Mouse (Mus musculus): Measurements from ENCODE around the gene Zc3hc1.
A peak's percentile ranks its signal among the peaks of the same experiment; 100 is the strongest.
"Not testable (repeated sequence)": the region's sequence is repeated elsewhere in the genome, so short reads cannot be mapped to it uniquely, and the experiment has no call there.

Gene Zc3hc1

DNA sequence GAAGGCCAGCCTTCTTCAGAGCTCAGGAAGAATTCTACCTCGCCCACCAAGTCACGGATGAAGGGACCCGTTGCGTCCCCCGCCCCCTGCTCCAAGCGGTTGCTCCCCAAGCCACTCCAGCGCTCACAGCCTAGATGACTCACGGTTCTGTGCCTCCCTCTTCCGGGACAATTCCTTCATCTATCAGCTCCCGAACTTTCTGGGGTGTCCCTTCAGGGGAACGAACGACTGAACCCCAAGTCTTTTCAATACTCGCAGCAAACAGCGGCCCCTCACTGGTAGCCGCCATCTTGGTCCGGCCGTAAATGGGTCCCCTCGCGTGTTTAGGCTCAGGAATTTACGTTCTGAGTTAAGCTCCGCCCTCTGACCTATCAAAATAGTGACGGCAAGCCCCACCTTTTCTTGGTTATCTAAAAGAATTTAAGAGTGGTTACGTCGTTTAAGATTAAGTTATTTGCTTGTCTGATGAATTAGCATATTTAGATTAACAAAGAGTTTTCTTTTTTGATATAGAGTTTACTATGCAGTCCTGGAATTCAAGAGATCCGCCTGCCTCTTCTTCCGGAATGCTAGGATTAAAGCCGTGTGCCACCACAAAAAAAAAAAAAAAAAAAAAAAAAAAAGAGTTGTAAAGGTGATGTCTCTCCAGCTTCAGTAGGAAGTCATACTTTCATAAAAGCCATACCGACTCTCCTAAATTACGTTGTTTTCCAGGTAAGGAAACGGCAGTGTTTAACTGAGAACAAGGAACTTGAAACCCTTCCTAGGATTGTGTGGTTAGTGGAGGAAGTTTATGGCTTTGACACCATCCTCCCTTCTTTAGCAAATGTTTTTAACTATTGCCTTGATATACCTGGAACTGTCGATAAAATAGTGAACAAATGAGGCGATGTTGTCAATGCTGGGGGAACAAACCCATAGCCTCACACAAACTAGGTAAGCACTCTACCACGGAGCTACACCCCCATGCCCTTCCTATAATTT, at the start of gene Zc3hc1:
Gene Zc3hc1 (minus strand): TSS at position 315 of the 984 bp plus-strand sequence.
- DNase-seq (ENCODE audit: low spot score in 2 of 2) = peak; percentile 29 to 61

DNA sequence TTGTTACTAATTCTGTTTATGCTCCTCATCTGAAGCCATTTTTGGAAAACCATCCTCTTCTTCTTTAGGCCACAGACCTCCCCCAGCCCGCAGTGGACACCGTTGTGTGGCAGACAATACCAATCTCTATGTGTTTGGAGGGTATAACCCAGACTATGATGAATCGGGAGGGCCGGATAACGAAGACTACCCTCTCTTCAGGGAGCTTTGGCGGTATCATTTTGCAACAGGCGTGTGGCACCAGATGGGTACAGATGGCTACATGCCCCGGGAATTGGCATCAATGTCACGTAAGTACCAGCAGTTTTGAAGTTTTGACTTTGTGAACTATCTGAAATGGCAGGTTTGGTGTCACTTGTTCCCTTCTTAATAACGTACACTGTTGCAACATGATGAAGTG, 48.7 kb upstream of the Zc3hc1 start:
- no peak for DNase-seq (ENCODE audit: low spot score in 2 of 2)

DNA sequence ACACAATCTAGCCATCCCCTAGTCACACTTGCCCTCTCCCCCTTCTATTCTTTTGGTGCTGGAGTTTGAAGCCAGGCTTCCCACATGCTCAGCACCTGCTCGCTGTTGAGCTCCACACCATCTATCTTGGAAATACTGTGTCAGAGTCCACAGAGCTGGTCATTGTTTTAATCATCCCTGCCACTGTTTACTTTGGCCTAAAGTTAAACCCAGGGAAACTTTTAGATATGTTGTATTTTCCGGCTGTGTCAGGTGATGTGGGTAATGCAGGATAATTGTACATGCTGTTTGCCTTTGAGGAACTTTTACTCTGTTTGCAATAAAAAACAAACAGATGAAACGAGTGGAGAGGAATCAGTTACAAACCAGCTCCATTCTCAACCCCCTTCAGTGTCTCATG, 46.2 kb upstream of the Zc3hc1 start:
- no peak for DNase-seq (ENCODE audit: low spot score in 2 of 2)

DNA sequence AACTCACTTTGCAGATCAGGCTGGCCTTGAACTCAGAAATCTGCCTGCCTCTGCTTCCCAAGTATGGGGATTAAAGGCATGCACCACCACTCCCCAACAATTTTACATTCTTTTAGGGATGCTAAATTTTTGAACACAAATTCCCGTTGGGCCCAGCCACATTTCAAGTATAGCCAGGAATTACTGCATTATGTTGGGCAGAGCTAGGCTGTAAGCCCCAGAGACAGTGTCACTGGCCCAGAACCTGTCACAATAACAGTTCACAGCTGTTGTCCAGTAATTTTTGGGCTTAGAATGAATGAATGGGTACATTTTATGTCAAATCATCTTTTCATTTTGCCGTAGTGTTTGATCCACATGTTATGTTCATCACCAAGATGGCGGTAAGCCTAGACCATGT, 45.6 kb upstream of the Zc3hc1 start:
- no peak for DNase-seq (ENCODE audit: low spot score in 2 of 2)

DNA sequence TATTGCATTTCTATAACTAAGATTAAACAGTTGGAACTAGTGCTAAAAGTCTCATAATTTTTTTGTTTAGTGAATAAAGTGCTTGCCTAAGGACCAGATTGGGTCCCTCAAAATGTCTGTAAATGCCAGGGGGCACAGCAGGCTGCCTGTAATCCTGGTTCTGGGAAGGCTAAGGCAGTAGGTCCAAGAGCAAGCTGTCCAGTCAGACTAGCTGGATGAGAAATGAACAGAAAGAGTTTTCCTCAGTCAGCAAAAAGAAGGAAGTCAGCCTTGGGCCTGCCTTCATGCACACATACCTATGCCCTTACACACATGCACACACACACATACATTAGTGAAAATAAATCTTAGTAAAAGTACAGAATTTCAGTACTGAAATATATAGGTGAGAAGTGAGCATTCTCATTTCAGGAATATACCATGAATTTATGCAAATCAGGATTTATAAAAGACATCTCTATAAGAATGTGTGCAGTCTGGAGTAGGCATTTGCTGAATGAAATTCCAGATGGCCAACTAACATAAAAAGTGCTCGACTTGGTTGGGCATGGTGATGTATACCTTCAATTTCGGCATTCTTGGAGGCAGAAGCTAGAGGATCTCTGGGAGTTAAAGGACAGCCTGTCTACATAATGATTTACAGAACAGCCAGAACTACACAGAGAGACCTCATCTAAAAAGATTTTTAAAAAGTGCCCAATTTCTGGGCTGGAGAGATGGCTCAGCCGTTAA, 41.8 kb upstream of the Zc3hc1 start:
- DNase-seq (ENCODE audit: low spot score in 2 of 2) = no peak

DNA sequence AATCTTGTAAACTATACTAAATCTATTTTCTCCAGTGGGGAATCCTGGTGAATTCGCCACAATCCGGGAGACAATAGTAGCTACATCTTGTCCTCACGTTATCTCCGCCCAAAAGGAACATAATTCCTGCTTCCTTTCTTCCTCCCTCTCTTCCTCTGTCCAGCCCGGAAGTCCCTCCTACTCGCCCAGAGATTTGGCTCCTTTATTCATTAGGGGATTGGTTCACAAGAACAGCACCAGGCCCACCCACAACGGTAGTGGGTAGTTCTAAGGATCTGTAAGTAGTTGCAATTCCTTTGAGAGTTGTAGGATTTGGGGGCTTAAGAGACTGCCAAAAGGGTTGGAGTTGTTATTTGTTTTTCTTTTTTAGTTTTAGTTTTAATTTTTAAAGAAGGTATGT, 26.0 kb upstream of the Zc3hc1 start:
- no peak for DNase-seq (ENCODE audit: low spot score in 2 of 2)

DNA sequence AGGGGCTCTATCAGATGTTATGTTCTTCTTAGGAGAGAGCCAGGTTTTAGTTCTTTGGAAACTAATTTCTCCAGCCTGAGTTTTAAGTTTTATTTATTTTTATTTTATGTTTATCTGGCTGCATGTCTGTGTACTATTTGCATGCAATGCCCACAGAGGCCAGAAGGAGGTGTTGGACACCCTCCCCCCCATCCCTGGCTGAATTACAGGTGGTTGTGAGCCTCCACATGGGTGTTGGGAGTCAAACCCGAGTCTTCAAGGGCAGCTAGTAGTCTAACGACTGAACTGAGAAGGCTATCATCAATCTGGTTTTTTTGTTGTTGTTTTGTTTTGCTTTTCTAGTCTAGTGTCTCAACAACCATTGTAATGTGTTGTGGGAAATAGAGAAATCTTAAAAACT, 25.3 kb upstream of the Zc3hc1 start:
- DNase-seq (ENCODE audit: low spot score in 2 of 2) = no peak

DNA sequence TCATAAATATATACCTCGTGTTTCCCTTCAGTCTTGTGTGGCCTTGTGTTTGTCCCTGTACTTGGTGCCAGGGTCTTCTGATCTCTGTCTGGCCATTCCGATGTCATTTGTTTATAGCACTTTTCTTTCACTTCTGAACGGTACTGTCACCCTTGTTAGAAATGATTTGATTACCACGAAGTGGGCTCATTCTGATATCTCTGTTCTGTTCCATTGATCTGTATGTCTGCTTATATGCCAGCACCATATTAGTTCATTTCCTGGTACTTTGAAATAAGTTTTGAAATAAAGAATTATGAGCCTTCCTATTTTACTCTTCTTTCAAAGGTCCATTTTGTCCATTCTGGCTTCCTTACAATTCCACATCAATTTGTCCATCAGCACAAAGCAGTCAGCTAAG, 20.5 kb upstream of the Zc3hc1 start:
- no peak for DNase-seq (ENCODE audit: low spot score in 2 of 2)

DNA sequence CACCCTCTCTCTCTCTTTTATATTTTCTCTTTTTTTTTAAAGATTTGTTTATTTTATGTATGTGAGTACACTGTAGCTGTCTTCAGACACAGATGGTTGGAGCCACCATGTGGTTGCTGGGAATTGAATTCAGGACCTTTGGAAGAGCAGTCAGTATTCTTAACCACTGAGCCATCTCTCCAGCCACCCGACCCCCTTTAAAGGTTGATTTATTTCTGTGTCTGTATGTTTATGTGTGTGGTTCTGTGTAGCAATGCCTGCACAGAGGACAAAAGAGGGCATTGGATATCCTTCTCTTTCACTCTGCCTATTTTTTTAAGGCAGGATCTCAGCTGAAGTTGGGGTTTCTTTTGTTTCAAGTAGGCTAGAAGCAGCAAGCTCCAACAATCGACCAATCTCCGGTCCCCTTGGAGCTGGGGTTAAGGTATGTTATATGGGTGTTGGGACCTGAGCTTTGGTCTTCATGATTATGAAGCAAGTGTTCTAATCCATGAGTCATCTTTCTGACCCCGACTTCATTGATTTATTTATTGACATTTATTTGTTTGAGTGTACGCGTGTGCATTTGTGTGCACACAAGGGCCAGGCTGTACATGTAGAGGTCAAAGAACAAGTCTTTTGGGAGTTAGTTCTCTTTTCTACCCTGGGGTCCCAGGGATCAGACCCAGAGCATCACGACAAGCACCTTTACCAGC, 18.7 kb upstream of the Zc3hc1 start:
- DNase-seq (ENCODE audit: low spot score in 2 of 2) = no peak

DNA sequence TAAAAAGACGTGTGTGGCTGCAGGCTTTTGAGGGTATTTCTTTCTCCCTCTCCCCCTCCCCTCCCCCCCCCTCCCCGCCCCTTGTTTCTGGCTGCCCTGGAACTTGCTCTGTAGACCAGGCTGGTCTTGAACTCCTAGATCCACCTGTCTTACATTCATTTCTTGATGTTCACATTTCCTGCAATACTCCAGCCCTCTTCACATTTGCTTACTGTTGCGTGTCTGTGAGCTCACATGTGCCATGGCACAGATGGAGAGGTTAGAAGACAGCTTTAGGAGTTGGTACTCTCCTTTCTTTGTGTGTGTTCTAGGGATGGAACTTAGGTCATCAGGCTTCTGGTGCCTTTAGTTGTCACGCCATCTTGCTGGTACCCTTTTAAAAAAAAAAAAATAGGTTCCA, 17.4 kb upstream of the Zc3hc1 start:
- no peak for DNase-seq (ENCODE audit: low spot score in 2 of 2)

DNA sequence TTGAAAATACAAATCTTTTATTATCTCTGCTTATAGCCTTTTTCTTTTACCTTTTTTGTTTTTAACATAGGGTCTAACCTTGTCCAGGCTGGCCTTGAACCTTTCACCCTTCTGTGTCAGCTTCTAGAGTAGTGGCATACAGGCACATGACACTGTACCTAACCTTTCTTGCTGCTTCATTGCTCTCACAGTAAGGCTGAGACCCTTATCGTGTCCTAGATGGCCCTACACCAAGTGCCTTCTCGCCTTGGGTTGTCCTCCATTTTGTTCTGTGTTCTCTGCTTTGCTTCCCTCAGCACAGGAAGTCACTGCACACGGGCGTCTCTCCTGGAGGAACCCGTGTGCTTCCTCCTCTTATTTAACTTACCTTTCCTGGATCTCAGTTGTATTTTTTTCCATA, 13.8 kb upstream of the Zc3hc1 start:
- DNase-seq (ENCODE audit: low spot score in 2 of 2) = no peak

DNA sequence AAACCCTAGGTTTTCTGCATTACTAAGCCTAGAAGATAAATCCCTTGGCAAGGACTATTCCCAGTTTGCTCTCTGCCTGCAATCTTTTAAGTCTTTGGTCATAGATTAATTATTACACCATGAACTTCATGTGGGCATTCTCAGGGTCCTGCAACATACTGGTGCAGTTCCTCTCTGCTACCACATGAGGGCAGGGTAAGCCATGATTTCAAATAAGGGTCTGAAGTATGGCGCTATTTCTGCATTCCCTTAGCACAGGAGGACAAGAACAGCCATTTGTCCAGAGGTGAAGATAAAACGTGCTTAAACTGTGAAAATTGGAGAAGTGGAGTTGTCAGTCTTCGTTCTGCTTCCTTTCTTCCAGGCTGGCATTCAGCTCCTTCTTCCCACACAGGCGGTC, 12.6 kb upstream of the Zc3hc1 start:
- DNase-seq (ENCODE audit: low spot score in 2 of 2) = peak; percentile 43 to 62

DNA sequence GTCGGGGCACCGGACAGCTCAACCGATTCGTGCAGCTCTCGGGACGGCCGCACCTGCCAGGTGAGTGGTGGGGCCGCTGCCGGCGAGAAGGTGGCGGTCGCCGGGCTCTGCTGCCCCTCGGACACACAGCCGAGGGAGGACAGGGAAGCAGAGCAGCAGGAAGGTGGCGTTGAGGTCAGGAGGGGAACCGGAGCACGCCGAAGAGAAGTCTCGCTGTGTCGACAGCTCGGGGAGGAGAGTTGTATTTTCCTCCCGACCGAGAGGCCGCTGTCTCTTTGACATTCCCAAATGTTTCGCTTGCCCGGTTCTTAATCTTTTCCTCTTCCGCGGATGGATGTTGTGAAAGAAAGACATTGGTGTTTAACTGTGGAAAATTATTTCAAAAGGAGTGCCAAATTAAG, 11.3 kb upstream of the Zc3hc1 start:
- peak in 1 of 2 experiments; percentile 27 for DNase-seq (ENCODE audit: low spot score in 2 of 2)

DNA sequence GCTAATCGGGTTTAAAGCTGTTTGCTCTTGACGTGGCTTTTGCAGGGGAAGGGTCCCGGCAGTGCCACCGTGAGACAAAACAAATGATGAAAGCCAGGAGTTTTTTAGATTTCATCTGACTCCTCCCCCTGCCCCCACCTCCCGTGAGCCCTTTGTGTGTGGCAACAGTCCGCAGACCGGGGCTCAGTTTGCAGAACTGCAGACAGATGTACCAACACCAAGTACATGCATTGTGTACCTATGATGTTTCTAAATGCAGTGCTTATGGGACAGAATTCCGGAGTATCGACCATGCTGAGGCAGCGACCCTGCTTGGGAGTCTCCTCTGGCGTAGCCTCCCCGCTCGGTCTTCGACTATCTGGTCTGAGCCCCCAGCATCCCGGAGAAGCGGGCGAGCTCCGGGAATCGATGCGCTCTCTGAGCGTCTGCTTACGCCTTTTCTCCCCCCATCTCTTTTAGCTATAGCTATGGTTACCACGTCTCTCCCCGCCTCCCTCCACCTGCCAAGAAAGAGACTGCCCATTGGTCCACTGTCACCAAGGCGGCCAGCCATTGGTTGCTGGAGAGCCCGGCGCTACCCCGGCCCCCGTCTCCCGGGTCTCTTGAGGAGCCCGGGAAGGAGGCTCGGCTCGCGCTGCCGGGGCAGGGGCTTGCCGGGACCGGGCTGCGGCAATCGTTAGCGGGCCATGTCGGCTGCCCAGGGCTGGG, 10.6 kb upstream of the Zc3hc1 start, which contains the start of gene Klhdc10:
Gene Klhdc10 (plus strand): TSS at position 561 of the 708 bp plus-strand sequence.
- DNase-seq (ENCODE audit: low spot score in 2 of 2) = peak; percentile 100

DNA sequence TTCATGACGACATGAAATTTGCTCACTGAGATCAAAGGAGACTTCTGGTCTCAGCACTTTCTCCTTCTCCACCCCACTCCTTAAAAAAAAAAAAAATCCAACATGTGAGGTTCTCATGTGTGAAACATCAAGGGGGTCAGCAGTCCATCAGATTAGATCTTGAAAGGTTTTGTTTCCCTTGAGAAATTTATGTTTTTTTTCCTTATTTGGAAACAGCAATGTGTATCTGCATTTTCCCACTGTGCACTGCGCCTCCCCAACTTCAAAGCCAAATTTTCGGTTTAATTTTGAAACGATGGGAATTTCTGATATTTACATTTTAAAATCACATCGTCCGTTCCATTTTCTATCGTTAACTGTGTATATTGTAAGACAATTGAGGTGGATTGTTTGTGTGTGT, 9.9 kb upstream of the Zc3hc1 start:
- DNase-seq (ENCODE audit: low spot score in 2 of 2) = no peak

DNA sequence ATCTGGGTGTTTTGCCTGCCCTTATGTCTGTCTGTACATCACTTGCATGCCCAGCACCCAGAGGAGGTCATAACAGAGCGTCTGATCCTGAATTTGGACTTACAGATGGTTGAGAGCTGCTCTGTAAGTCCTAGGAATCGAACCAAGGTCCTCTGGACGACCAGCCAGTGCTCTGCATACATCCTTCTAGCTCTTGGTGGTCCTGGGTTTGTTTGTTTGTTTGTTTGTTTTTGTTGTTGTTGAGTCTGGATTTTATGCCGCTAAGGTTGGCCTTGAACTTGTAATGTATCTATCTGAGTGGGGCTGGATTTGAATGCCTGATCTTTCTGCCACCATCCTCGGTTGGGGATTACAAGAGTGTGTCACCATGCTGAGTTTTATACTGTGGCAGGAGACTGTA, 9.3 kb upstream of the Zc3hc1 start:
- DNase-seq (ENCODE audit: low spot score in 2 of 2) = no peak

DNA sequence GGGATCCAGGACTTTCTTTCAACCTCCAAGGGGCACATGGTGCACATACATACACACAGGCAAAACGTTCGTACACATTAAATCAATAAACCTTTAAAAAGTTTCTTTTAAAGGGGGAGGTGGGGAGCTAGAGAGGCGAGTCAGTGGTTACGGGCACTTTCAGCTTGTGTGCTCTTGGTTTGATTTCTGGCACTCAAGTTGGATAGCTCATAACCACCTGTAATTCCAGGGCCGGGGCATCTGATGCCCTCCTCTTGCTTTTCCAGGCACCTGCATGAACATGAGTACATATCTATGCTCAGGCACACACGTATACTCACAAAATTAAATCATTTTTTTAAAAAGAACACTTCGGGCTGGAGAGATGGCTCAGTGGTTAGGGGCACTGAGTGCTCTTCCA, 1.2 kb upstream of the Zc3hc1 start:
- DNase-seq (ENCODE audit: low spot score in 2 of 2) = no peak

DNA sequence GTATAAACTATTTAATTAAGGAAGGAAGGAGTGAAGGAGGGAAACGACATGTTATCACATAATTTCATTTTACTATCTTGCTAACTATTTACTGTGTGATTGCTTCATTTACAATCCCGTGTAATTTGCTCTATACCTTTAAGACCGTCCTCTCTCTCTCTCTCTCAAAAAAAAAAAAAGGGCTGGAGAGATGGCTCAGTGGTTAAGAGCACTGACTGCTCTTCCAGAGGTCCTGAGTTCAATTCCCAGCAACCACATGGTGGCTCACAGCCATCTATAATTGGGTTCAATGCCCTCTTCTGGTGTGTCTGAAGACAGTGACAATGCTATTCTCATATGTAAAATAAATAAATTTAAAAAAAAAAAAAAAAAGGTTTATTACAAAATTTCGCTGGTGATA, 557 bp downstream of the Zc3hc1 start:
- DNase-seq (ENCODE audit: low spot score in 2 of 2) = not testable (repeated sequence)

DNA sequence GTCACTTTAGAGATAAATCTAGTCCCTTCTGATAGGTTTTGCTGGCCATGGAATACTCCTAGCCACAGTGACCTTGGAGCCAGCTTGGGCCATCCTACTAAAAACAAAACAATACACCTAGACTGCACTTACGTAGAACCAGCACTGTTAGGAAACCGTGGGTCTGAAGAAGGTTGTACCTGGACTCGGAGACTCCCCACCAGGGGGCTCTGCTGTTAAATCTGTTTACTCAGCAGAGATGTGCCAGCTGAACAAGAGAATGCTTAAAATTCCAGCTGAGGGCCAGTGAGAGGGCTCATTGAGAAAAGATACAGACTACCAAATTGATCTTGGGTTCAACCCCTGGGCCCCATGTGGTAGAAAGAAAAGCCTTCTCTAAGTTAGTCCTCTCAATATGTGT, 9.7 kb downstream of the Zc3hc1 start:
- no peak for DNase-seq (ENCODE audit: low spot score in 2 of 2)

DNA sequence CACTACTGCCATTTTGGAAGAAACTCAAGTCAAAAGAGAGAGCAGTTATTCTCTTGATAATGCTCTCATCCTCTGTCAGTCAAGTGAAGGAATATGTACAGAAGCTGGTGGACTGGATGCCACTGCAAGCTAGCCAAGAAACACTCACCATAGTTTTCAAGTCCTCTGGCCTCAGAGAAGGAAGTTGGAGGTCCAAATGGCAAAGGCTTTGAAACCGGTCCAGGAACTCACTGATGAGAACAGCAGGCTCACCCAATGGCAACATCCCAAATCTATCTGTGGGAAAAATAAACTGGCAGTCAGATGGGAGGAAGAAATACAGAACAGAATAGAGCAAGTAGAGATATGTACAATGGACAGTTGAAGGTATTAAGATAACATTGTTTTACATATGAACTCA, 15.0 kb downstream of the Zc3hc1 start:
- no peak for DNase-seq (ENCODE audit: low spot score in 2 of 2)

DNA sequence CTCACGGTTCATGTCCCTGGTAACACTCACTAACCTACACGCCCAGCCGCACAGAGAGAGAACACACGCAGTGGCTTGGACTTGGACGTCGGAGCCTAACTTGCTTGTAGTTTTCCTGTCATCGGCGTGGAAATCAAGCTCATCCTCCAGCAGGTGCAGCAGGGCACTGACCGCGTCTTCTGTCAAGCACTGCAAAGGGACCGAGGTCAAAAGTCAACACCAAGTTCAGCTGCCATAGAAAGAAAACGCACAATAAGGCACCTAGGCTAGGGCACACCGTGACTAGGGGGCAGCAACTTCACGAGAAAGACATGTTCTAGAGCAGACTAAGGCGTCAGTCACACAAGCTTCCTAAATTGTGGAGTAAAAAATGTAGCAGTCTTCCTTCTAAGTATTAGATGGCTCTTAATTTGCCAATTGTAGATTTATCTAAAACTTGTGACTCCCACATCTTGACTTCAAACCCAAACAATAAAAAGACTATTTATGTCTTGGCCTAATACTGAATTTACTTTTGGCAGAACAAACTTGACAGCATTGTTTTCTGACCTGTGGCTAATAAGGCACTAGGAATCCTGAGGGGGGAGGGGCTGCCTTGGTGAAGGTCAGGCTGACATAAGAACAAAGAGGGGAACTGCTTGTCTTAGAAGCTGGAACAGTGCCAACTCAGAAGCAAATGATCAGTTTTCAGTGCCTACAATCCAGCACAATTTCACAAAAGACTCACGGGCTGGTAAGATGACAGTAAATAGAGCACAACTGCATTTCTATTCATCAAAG, 15.9 kb downstream of the Zc3hc1 start:
- DNase-seq (ENCODE audit: low spot score in 2 of 2) = no peak

Measured in cerebellum, postnatal 4 days (tissue).